Mouse (Mus musculus): ENCODE results near the gene Gtpbp4.
"Not testable (repeated sequence)": the region's sequence is repeated elsewhere in the genome, so short reads cannot be mapped to it uniquely, and the experiment has no call there.

Gene Gtpbp4

DNA sequence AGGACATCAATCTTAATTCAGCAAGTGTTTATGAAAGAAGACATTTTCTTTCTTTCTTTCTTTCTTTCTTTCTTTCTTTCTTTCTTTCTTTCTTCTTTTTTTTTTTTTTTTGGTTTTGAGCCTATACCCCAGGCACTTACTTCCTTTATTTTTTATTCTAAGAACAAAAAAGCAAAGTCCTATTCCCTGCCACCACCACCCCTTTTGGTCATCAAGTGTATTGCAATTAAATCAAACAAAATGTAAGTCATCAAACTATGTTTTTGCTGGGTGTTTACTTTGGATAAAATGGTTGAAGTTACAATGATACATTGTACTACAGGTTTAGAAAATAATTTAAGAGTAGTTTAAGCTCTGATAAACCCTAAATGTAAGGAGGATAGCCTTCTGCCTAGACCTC, 23.5 kb downstream of the Gtpbp4 start:
- DNase-seq: no peak

DNA sequence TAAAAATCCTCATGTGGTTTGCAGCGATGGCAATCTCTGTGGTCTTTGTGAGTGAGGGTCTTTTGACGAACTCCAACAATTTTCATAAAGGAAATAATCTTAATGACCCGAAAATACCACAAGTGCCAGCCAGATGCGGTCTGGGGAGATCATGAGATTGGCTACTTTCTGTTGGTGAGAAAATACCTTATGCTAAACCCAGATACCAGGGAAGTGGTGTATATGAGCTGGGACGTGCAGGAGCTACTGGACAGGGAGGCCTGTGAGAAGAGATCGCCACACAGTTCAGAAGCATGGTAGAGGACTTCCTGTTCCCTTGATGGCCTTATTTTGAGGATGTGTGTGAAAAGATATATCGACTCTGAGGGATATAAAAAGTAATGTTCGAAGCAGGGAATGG, 28.1 kb downstream of the Gtpbp4 start:
- no peak for DNase-seq

DNA sequence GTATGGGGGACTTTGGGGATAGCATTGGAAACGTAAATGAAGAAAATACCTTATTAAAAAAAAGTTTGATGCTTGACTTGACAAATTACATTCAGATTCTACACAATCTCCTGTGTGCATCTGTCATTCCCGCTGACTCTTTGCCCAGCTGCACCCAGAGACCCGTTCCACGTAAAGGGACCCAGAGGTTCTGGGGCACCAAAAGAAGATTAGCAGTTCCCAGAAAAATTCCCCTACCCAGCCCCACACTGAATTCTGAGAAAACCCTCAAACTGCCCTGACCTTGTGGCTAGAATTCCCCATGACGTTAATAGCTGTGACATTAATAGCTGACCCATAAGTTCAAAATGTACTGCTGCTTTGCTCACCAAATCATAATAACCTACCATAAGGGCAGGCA, 30.7 kb downstream of the Gtpbp4 start:
- no peak for DNase-seq

DNA sequence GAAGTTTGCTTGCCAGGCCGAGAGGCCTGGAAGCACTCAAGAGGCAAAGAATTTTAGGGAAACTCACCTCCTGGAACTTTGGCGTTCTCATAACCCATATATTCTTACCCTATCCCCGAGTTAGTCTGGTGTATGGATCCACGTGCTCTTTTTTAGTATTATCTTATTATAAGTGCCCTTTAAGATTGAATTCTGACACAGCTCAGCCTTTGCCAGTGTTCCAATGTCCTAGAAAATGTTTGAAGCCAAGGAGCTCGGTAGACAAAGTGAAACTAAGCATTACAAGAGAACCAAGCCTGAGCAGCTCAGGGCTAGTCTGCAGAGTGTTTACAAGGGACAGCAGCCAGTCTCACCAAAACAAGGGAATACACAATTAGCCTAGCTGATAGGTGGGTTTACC, 33.6 kb downstream of the Gtpbp4 start:
- DNase-seq: not testable (repeated sequence)

DNA sequence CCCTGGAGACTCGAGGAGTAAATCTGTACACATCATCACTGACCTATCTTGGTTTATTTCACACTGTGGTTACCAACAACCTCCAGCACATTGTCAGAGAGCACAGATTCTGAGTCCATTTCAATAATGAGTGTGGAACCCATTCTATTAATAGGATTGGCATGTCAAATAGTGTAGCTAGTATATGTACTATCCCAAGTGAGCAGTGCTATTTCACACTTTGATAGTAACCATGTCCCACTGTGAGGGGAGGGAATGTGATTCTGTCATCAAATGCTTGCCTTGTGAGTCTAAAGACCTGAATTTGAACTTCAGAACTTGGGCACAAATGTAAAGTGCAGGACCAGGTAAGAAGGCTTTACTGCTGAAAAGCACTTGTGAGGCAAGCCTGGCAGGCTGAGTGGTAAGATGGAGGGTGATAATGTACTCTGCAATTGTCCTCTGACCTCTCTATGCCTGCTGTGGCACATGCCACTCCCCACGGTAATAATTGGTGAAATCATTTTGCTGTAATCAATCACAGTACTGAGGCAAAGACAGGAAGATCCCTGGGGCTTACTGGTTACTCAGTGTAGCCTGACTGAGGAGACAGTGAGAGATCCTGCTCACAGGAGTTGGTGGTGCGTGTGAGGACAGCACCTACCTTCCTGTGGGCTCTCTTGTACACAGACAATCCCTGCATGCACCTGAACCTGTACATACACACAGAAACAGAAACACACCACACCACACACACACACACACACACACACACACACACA, 34.6 kb downstream of the Gtpbp4 start:
- DNase-seq: not testable (repeated sequence)

DNA sequence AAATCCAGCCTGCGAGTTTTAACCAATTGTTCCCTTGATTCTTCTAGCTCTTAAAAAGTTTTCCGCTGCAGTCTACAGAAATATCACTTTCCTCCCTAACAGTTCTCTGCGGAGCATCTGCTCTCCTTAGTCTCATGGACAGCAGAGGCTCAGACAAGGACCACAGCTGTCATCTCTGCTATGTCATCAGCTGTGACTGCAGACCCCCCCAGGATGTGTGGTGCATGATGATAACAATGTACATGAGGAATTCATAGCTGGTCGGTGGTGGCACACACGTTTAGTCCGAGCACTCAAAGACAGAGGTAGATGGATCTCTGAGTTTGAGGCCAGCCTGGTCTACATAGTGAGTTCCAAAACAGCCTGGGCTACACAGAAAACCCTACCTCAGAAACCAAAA, 36.3 kb downstream of the Gtpbp4 start:
- DNase-seq: not testable (repeated sequence)

DNA sequence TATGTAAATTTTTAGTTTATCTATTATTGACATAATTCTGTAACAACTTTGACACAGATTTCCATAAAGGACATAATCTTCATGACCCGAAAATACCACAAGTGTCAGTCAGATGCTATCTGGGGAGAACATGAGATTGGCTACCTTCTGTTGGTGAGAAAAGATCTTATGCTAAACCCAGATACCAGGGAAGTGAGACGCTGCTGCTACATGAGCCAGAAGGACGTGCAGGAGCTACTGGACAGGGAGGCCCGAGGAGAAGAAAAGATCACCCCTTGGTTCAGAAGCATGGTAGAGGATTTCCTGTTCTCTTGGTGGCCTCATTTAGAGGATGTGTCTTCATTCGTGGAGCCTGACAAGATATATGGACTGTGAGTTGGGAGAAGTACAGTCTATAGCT, 36.8 kb downstream of the Gtpbp4 start:
- DNase-seq: not testable (repeated sequence)

DNA sequence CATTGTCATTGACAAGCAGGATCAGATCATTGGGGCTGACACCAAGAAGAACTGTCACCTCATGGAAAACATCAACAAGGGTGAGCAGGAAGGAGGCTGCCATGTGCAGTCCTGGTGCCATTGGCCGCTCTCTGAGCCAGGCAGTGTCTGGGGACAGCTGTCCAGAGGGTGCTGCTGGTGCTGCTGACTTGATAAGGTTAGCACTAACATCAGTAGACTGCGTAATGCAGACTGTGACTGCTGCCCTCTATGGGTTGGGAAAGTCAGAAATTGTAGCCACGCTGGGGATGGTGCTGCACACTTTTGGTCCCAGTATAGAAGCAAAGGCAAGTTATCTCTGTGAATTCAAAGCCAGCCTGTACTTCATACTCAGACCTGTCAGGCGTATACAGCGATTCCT, 39.0 kb downstream of the Gtpbp4 start:
- DNase-seq: not testable (repeated sequence)

DNA sequence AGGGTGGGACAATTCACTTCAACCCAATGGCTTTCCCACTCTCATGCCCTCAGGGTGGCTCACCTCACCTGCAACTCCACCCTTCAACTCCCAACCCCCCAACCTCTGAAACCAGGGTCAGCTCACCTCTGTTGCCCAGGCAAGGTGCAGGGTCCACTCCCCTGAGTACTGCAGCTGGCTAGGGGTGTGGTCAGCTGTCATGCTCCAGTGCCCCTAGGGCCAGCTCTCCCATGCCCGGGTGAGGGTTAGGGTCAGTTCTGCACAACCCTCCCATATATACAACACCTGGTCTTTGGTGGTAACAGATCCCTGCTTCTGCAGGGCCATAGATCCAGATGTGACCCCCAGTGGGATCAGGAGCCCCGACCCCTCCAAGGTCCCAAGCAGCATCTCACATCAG, 40.8 kb downstream of the Gtpbp4 start:
- not testable (repeated sequence) for DNase-seq

DNA sequence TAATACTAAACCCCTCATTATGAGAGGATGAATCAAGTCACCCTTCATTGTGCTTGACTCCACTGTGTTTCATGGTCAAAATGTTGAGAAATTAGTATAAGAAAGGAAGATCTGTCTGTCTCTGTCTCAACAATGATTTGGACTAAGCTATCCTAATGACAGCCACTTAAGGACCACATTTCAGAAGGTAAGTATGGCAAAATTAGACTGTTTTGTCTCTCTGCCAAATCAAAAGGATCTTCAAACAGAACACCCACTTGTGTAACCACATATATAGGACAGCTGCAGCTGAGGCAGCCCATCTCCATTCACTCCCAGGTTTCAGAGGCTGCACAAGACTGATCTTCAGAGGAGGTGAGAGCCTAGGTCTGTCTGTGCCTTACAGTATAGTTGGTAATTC, 43.3 kb downstream of the Gtpbp4 start, which contains the start of gene Idi2:
Gene Idi2 (plus strand): TSS at position 301 of the 400 bp plus-strand sequence.
- not testable (repeated sequence) for DNase-seq

DNA sequence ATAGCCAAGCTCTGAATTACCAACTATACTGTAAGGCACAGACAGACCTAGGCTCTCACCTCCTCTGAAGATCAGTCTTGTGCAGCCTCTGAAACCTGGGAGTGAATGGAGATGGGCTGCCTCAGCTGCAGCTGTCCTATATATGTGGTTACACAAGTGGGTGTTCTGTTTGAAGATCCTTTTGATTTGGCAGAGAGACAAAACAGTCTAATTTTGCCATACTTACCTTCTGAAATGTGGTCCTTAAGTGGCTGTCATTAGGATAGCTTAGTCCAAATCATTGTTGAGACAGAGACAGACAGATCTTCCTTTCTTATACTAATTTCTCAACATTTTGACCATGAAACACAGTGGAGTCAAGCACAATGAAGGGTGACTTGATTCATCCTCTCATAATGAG, 47.8 kb downstream of the Gtpbp4 start, which contains the start of gene Gm9745:
Gene Gm9745 (minus strand): TSS at position 101 of the 400 bp plus-strand sequence.
- DNase-seq: not testable (repeated sequence)

DNA sequence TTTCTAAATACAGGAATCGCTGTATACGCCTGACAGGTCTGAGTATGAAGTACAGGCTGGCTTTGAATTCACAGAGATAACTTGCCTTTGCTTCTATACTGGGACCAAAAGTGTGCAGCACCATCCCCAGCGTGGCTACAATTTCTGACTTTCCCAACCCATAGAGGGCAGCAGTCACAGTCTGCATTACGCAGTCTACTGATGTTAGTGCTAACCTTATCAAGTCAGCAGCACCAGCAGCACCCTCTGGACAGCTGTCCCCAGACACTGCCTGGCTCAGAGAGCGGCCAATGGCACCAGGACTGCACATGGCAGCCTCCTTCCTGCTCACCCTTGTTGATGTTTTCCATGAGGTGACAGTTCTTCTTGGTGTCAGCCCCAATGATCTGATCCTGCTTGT, 52.1 kb downstream of the Gtpbp4 start:
- DNase-seq: not testable (repeated sequence)

DNA sequence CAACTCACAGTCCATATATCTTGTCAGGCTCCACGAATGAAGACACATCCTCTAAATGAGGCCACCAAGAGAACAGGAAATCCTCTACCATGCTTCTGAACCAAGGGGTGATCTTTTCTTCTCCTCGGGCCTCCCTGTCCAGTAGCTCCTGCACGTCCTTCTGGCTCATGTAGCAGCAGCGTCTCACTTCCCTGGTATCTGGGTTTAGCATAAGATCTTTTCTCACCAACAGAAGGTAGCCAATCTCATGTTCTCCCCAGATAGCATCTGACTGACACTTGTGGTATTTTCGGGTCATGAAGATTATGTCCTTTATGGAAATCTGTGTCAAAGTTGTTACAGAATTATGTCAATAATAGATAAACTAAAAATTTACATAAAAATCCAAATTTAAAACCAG, 54.2 kb downstream of the Gtpbp4 start:
- not testable (repeated sequence) for DNase-seq

DNA sequence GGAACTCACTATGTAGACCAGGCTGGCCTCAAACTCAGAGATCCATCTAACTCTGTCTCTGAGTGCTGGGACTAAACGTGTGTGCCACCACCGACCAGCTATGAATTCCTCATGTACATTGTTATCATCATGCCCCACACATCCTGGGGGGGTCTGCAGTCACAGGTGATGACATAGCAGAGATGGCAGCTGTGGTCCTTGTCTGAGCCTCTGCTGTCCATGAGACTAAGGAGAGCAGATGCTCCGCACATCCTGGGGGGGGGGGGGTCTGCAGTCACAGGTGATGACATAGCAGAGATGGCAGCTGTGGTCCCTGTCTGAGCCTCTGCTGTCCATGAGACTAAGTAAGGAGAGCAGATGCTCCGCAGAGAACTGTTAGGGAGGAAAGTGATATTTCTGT, 54.8 kb downstream of the Gtpbp4 start:
- not testable (repeated sequence) for DNase-seq

DNA sequence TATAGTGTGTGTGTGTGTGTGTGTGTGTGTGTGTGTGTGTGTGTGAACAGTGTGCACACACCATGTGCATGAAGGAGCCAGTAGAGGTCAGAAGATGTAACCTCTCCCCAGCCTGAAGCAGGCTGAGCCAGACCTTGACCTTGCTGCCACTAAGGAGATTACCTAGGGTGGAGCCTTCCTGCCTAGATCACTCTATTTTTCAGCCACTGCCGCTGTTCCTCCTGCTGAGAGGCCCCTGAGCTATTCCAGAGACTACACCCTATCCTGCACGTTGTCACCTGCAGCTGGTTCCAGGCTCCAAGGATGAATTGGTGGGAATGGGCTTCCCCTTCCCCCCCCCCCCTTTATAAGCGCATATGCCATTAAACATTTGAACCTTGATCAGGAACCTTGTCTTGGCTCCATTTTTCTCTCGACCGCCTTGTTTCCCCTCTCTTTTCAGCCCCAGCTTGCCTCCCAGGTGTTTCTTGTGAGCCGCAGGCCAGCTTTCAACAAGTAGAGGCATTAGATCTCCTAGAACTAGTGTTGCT, 58.2 kb downstream of the Gtpbp4 start:
- not testable (repeated sequence) for DNase-seq

DNA sequence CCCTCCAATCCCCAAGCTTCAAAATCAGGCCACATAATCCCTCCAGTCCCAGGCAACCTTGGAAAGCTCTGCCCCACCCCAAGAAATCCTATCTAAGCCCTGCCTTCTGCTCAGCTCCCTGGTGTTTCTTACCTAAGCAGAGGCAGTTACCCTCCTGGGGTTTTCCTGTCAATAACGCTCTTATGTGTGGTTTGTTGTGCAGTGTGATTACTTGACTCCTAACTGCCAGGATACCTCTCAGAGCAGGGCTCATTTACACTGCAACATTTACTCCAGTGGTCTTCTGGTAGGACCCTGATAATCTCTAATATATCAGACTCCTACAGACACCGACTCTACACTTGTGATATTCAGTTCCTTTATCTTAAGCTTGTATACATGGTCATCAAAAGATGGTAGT, 62.4 kb downstream of the Gtpbp4 start:
- no peak for DNase-seq

Measured in thymus, adult 18-20 months (tissue).